Mouse (Mus musculus): ENCODE results near the gene Otx2. TPM values are rescaled to one million over a fixed set of nuclear protein-coding genes. Genes with fewer than 3 reads are reported as not detected.

The Otx2 gene
- polyA plus RNA-seq, 1 experiment, result not detected

DNA sequence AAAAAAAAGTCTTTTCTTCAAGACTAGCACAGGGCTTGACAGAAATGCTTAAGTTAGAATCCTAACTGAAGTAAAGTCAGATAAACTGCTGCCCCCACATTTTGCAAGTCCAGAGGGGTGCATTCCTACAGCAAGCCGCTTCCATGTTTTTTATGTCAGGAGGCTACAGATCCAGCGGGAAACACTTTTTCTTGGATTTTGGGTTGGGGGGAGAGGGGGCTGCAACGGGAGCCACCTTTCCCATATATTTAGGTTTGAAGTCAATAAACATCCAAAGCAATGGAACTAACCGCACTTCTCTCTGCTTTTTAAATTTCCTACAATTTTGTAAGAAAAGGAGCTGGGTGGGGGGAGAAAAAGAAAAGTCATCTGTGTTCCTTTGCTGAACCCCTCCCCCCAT, 10.1 kb downstream of the Otx2 start:
- Histone ChIP-seq H3K4me1 (ENCODE audit: control insufficient read depth, insufficient read depth, low read length) (peaks cover 11% of the 10 kb centered on the region), H3K36me3 (ENCODE audit: control insufficient read depth, insufficient read depth, low read length) (no peaks in the 10 kb centered on the region), H3K27me3 (ENCODE audit: control insufficient read depth, insufficient read depth, low read length) (peaks cover 19% of the 10 kb centered on the region), H3K27ac (ENCODE audit: control insufficient read depth, insufficient read depth, low read depth, low read length) (no peak overlapping the region), H3K4me3 (ENCODE audit: control insufficient read depth, low read depth, low read length) (no peak overlapping the region)
- TF ChIP-seq CTCF (IDR thresholded peaks at IDR 0.05; ENCODE audit: control insufficient read depth, insufficient read depth, insufficient replicate concordance, low read depth, low read length) (no peak), POLR2A (IDR thresholded peaks at IDR 0.05; ENCODE audit: control insufficient read depth, low read depth, low read length) (no peak)

DNA sequence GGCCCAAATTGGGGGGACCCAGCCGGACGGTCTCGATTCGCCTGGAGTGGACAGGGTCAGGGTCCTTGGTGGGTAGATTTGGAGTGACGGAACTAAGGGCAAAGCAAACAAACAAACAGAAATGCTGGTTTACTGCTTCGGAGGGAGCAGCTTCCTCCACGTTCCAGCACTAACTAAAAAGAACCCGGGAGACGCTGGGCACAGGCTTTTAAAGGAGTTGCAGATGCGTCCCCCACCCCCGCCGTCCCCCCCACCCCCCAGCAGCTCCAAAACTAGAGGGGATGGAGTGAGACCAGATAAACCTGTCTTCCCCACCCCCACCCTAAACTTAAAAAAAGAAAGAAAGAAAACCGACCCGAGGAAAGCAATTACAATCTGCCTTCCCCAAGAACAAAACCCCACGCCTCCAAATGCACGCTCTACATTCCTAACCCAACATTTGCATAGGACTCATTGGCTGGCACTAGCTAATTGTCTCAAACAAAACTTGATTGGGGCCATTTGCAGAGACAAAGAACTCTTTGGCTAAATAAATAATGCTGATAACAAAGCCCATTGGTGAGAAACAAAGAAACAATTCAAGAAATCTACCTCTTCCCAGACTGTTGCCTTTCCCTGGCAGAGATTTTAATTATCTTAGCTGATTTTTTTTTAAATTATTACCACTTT, 10.9 kb downstream of the Otx2 start:
- H3K4me1 ChIP-seq (ENCODE audit: control insufficient read depth, insufficient read depth, low read length), result peaks cover 11% of the 10 kb centered on the region
- H3K36me3 ChIP-seq (ENCODE audit: control insufficient read depth, insufficient read depth, low read length), result no peaks in the 10 kb centered on the region
- H3K27me3 ChIP-seq (ENCODE audit: control insufficient read depth, insufficient read depth, low read length), result peaks cover 12% of the 10 kb centered on the region
- no peak overlapping the region for H3K27ac ChIP-seq (ENCODE audit: control insufficient read depth, insufficient read depth, low read depth, low read length)
- no peak for TF ChIP-seq POLR2A (IDR thresholded peaks at IDR 0.05; ENCODE audit: control insufficient read depth, low read depth, low read length)
- no peak for TF ChIP-seq CTCF (IDR thresholded peaks at IDR 0.05; ENCODE audit: control insufficient read depth, insufficient read depth, insufficient replicate concordance, low read depth, low read length)
- no peak overlapping the region for H3K4me3 ChIP-seq (ENCODE audit: control insufficient read depth, low read depth, low read length)

DNA sequence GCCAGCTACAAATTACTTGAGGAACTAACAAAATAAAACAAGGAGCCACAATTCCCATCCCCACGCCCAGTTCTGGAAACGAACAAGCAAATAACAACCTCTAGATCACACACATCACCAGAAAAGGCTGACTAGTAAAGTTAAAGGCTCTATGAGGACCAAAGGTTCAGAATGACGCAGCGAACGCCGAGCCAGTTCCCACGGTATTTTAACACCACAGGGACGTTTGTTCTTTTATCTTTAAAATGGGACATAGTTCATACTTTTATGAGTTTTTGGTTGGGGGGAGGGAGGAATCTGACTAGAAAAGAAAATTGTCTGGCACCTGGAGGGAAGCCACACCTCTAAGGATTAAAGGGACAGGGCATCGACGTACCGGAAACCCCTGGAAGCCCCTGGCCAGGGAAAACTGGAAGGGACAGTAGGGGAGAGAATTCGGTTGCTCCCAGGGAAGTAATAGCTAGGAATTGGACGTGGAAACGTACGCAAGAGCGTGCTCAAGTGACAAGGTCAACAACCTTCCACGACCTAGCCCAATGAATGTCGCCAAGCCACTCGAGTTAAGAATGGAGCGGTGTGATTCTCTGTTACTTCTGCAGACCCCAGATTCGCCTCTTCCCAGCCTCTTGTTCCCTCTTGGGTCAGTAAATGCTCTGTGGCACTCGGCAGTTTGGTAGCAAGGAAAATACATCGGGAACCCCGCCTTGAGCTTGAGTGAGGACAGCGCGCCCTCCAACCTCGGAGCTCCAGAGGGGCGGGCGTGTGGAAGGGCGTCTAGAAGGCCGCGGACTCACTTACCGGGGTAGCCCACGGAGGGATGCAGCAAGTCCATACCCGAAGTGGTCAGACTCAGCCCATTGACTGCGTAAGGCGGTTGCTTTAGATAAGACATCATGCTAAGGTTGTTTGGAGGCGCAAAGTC, 11.7 kb downstream of the Otx2 start:
- H3K27me3 ChIP-seq (ENCODE audit: control insufficient read depth, insufficient read depth, low read length), result peaks cover 12% of the 10 kb centered on the region
- no peaks in the 10 kb centered on the region for H3K36me3 ChIP-seq (ENCODE audit: control insufficient read depth, insufficient read depth, low read length)

DNA sequence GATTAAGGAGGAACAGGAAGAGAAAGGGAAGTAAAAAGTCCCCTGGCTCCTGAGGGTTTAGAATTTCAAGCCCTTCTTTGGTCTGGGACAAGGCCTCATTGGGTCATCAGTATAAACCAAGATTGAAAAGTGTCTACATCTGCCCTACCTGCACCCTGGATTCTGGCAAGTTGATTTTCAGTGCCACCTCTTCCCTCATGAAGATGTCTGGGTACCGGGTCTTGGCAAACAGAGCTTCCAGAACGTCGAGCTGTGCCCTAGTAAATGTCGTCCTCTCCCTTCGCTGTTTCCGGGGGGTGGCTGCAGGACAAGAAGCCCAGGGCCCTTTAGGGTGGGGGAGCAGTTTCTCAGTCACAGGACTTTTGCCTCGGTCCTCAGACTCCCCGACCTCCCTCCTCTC, 12.5 kb downstream of the Otx2 start:
- no peak for TF ChIP-seq CTCF (IDR thresholded peaks at IDR 0.05; ENCODE audit: control insufficient read depth, insufficient read depth, insufficient replicate concordance, low read depth, low read length)
- TF ChIP-seq POLR2A (IDR thresholded peaks at IDR 0.05; ENCODE audit: control insufficient read depth, low read depth, low read length), result no peak
- Histone ChIP-seq H3K27ac (ENCODE audit: control insufficient read depth, insufficient read depth, low read depth, low read length) (no peak overlapping the region), H3K36me3 (ENCODE audit: control insufficient read depth, insufficient read depth, low read length) (no peaks in the 10 kb centered on the region), H3K4me3 (ENCODE audit: control insufficient read depth, low read depth, low read length) (no peak overlapping the region), H3K4me1 (ENCODE audit: control insufficient read depth, insufficient read depth, low read length) (peaks cover 4% of the 10 kb centered on the region), H3K27me3 (ENCODE audit: control insufficient read depth, insufficient read depth, low read length) (peaks cover 6% of the 10 kb centered on the region)

More for the DNA sequence above, 11.7 kb downstream of the Otx2 start:
- Histone ChIP-seq H3K27ac (ENCODE audit: control insufficient read depth, insufficient read depth, low read depth, low read length) (no peak overlapping the region), H3K4me3 (ENCODE audit: control insufficient read depth, low read depth, low read length) (no peak overlapping the region), H3K4me1 (ENCODE audit: control insufficient read depth, insufficient read depth, low read length) (peaks cover 11% of the 10 kb centered on the region)
- TF ChIP-seq CTCF (IDR thresholded peaks at IDR 0.05; ENCODE audit: control insufficient read depth, insufficient read depth, insufficient replicate concordance, low read depth, low read length) (no peak), POLR2A (IDR thresholded peaks at IDR 0.05; ENCODE audit: control insufficient read depth, low read depth, low read length) (no peak)

DNA sequence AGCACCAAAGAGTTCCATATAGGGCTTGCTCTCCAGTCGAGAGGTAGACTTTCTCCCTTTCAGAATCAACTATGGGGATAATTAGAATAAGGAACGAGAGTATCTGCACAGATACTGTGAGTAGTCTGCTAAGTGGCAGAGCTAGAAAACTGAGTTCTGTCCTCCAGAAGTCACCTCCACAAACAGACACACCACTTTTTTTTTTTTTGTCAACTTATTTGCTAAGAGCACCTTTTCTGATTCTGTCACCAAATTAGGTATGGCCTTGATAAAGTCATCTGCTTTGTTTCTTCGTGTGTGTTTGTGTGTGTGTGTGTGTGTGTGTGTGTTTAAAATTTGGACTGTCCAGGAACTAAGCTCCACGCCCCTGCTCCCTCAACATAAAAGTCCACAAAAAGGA, 13.0 kb downstream of the Otx2 start:
- Histone ChIP-seq H3K4me3 (ENCODE audit: control insufficient read depth, low read depth, low read length) (no peak overlapping the region), H3K27ac (ENCODE audit: control insufficient read depth, insufficient read depth, low read depth, low read length) (no peak overlapping the region), H3K36me3 (ENCODE audit: control insufficient read depth, insufficient read depth, low read length) (no peaks in the 10 kb centered on the region), H3K27me3 (ENCODE audit: control insufficient read depth, insufficient read depth, low read length) (peaks cover 2% of the 10 kb centered on the region), H3K4me1 (ENCODE audit: control insufficient read depth, insufficient read depth, low read length) (peaks cover under 1% of the 10 kb centered on the region; the same call in 1 of the 2 replicates)
- no peak for TF ChIP-seq POLR2A (IDR thresholded peaks at IDR 0.05; ENCODE audit: control insufficient read depth, low read depth, low read length)
- TF ChIP-seq CTCF (IDR thresholded peaks at IDR 0.05; ENCODE audit: control insufficient read depth, insufficient read depth, insufficient replicate concordance, low read depth, low read length), result no peak

DNA sequence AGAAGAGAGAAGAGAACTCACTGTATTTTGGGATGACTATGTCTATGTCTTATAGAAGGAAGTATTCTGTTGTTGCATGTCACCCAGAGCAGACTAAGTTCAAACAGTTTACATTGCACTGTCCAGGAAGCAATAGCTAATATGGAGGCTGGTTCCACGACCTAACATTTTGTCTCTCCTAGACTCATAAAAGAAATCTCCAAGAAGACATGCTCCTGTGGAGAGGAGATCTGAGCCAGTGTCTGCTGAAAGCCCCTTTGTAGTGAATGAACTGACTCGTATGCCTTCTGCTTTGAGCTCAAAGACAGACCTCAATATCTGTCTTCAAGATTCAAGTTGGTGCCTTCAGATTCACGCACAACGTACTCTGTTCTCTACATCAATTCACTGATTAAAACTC, 14.0 kb downstream of the Otx2 start:
- peaks cover 5% of the 10 kb centered on the region; the same call in 1 of the 2 replicates for H3K4me1 ChIP-seq (ENCODE audit: control insufficient read depth, insufficient read depth, low read length)
- H3K36me3 ChIP-seq (ENCODE audit: control insufficient read depth, insufficient read depth, low read length), result no peaks in the 10 kb centered on the region
- H3K4me3 ChIP-seq (ENCODE audit: control insufficient read depth, low read depth, low read length), result no peak overlapping the region
- TF ChIP-seq CTCF (IDR thresholded peaks at IDR 0.05; ENCODE audit: control insufficient read depth, insufficient read depth, insufficient replicate concordance, low read depth, low read length) (no peak), POLR2A (IDR thresholded peaks at IDR 0.05; ENCODE audit: control insufficient read depth, low read depth, low read length) (no peak)
- H3K27me3 ChIP-seq (ENCODE audit: control insufficient read depth, insufficient read depth, low read length), result peaks cover 2% of the 10 kb centered on the region
- no peak overlapping the region for H3K27ac ChIP-seq (ENCODE audit: control insufficient read depth, insufficient read depth, low read depth, low read length)

DNA sequence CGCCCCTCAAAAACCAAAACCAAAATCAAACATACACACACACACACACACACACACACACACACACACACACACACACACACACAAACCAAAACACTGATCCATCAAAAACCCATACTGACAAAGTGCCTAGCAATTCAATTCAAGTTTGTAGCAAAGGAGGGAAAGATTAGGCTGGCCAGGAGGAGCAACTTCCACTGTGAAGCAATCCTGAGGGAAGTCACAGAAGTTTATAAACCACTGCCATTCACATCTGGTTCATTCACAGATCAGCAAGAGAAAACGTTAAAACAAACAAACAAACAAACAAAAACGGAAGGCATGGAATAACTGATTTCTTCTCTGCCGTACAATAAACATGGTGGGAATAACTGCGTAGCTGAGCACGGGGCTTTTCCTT, 16.4 kb downstream of the Otx2 start:
- no peak overlapping the region for H3K27ac ChIP-seq (ENCODE audit: control insufficient read depth, insufficient read depth, low read depth, low read length)
- H3K4me1 ChIP-seq (ENCODE audit: control insufficient read depth, insufficient read depth, low read length), result peaks cover 5% of the 10 kb centered on the region; the same call in 1 of the 2 replicates
- peaks cover 5% of the 10 kb centered on the region for H3K27me3 ChIP-seq (ENCODE audit: control insufficient read depth, insufficient read depth, low read length)
- H3K4me3 ChIP-seq (ENCODE audit: control insufficient read depth, low read depth, low read length), result no peak overlapping the region
- no peaks in the 10 kb centered on the region for H3K36me3 ChIP-seq (ENCODE audit: control insufficient read depth, insufficient read depth, low read length)
- no peak for TF ChIP-seq POLR2A (IDR thresholded peaks at IDR 0.05; ENCODE audit: control insufficient read depth, low read depth, low read length)
